Mouse (Mus musculus) splenic B cell, adult 2 months (primary cell): Measurements from ENCODE around the gene Gpr82.

Experiments used
- DNase-seq: peaks from one replicate; pipeline ENCODE4 v3.0.0-alpha.2; 2011; ENCODE audit warnings: low read depth, low spot score
- H3K27me3 ChIP-seq: 2 replicates; pipeline ENCODE4 v1.6.1; 2012; ENCODE audit warnings: mild to moderate bottlenecking, low read length, moderate library complexity, mixed read lengths; ENCODE audit not compliant: control insufficient read depth, poor library complexity, insufficient read depth, severe bottlenecking
- H3K36me3 ChIP-seq: 2 replicates; pipeline ENCODE4 v1.6.1; 2012; ENCODE audit warnings: mild to moderate bottlenecking, low read length, moderate library complexity, mixed read lengths; ENCODE audit not compliant: control insufficient read depth, poor library complexity, insufficient read depth, severe bottlenecking

Gpr82 gene

DNA sequence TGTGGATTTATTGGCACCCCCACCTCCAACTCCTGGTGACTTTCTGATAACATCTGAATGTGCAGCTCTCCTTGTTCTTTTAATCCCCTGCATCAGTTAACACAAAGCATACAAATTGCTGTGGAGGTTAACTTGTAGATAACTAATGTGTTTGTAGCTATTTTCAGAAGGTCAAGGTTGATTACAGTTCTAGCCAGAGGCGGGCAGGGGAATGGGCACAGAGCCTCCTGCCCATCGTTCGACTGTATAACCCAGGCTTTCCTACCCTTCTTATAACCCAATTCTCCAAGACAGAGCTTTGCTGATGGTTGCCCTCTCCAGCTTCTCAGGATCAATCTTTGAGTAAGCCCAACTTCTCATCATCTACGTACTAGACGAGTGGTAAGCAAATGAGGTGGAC, at the start of gene Gpr82:
Gpr82 (plus strand) TSS at position 301 of the 400 bp plus-strand sequence.
- no peak for DNase-seq
- no peaks in the 10 kb centered on the region for H3K36me3 ChIP-seq
- no peaks in the 10 kb centered on the region for H3K27me3 ChIP-seq

GRCm38 (mm10) chrX:13612115-13612514, 49.0 kb upstream of the Gpr82 start:
- DNase-seq: no peak
- no peaks in the 10 kb centered on the region for H3K36me3 ChIP-seq
- no peaks in the 10 kb centered on the region for H3K27me3 ChIP-seq

- no peak for DNase-seq
- H3K36me3 ChIP-seq: no peaks in the 10 kb centered on the region
- no peaks in the 10 kb centered on the region for H3K27me3 ChIP-seq
Measured at GRCm38 (mm10) chrX:13616726-13617125, 44.4 kb upstream of the Gpr82 start.

- Histone ChIP-seq H3K36me3 (no peaks in the 10 kb centered on the region), H3K27me3 (no peaks in the 10 kb centered on the region)
- DNase-seq: no peak
Measured at GRCm38 (mm10) chrX:13617294-13617693, 43.9 kb upstream of the Gpr82 start.

DNA sequence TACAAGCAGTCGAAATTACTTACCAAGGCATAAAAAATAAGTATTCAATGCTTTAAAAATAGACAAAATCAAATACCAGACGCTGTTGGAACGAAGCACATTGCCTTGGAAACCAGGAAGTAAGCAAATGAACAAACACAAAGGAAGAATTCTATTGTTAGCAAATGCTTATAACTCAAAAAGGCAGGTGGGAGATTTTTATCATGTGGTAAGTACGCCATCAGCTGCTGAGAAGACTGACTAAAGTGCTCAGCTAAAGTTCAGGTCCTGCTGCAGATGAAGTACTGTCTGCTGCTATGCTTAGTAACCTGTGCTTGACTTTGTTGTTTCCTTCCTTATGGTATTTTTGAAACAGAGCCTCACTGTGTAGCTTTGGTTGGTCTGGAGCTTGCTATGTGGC, 42.7 kb upstream of the Gpr82 start:
- Histone ChIP-seq H3K27me3 (no peaks in the 10 kb centered on the region), H3K36me3 (no peaks in the 10 kb centered on the region)
- peak; percentile 7 for DNase-seq

GRCm38 (mm10) chrX:13621473-13621872, 39.7 kb upstream of the Gpr82 start:
- DNase-seq: no peak
- Histone ChIP-seq H3K27me3 (no peaks in the 10 kb centered on the region), H3K36me3 (no peaks in the 10 kb centered on the region)

GRCm38 (mm10) chrX:13622654-13623053, 38.5 kb upstream of the Gpr82 start:
- DNase-seq: no peak
- Histone ChIP-seq H3K27me3 (no peaks in the 10 kb centered on the region), H3K36me3 (no peaks in the 10 kb centered on the region)

GRCm38 (mm10) chrX:13631599-13632283, 29.4 kb upstream of the Gpr82 start, which contains the start of gene Gpr34:
Gpr34 (plus strand) TSS chrX:13632089.
- Histone ChIP-seq H3K36me3 (no peaks in the 10 kb centered on the region), H3K27me3 (no peaks in the 10 kb centered on the region)
- peak; percentile 37 for DNase-seq

DNA sequence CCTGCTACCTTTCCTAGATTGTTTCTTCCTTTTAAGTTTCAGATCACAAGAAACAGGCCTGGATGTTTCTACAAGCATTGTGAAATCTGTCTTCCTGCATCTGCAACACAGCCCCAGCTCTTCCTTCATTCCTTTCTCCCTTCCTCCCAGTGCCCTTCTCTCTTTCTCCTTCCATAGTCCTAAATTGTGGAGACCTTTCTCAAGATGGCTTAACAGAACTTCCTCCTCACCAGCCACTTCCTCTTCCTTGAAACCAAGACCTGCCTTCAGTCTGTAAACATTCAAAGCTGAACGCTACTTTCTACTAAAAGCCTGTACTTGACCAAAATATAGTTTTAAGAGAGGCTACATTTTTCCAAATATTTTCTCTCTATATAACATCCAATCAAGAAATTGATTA, 24.8 kb upstream of the Gpr82 start:
- no peak for DNase-seq
- Histone ChIP-seq H3K36me3 (no peaks in the 10 kb centered on the region), H3K27me3 (no peaks in the 10 kb centered on the region)

DNA sequence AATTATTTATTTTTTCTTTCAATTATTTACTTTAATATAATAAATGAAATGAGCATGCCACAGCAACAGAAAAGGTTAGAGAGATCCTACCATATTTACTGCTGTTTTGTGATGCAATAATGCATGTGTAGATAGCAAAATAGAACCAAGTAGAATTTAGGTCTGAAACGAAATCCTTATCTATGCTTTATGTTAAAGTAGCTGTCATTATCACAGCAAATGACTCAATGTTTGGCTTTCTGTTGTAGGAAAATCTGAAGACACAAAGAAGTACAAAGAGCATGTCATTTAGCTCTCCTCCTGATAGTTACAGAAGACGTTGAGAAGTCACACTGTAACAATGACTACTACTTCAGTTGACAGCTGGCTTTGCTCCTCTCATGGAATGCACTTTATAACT, 22.3 kb upstream of the Gpr82 start:
- Histone ChIP-seq H3K36me3 (no peaks in the 10 kb centered on the region), H3K27me3 (no peaks in the 10 kb centered on the region)
- DNase-seq: no peak

- Histone ChIP-seq H3K27me3 (no peaks in the 10 kb centered on the region), H3K36me3 (no peaks in the 10 kb centered on the region)
- DNase-seq: no peak
Measured at GRCm38 (mm10) chrX:13651889-13652288, 9.3 kb upstream of the Gpr82 start.

- DNase-seq: peak; percentile 24
- Histone ChIP-seq H3K27me3 (no peaks in the 10 kb centered on the region), H3K36me3 (no peaks in the 10 kb centered on the region)
Measured at GRCm38 (mm10) chrX:13652291-13652690, 8.9 kb upstream of the Gpr82 start.

DNA sequence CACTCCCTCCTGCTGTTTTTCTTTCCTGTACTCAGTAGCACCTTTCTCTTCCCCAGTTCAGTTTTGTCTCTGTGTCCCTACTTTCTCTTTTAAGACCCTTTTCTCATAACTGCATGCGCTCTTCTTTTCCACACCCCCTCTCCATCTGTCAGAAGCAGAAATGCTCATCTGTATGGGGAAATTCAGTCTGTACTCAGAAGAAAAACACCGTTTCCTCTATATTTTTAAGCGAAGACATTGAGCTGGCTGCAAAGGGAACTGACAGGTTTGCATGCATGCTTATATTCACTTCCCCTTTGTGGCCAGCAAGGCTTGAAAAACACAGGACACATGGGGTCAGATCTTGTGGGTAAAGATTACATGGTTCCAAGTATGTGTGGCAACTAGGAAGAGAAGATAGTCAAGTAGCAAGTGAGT, 6.2 kb upstream of the Gpr82 start:
- peak; percentile 78 for DNase-seq
- Histone ChIP-seq H3K36me3 (no peaks in the 10 kb centered on the region), H3K27me3 (no peaks in the 10 kb centered on the region)

DNA sequence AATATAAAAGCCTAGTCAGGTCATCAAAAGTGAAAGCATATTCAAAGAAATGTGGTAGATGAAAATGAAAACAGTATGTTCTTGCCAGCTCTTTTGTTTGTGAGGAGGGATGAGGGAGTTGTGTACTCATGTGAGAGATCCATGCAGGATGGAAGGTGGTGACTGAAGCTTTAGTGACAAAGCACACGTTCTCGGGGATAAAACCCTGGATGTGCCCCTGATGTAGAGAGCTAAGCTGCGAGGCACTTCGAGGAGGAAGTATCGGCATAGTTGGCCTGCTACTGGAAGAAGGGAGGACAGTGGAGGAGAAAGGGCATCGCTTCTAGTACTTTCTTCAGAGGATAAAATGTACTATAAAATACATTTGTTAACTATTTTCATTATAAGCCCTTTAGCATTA, 5.3 kb upstream of the Gpr82 start:
- DNase-seq: peak; percentile 19
- no peaks in the 10 kb centered on the region for H3K27me3 ChIP-seq

DNA sequence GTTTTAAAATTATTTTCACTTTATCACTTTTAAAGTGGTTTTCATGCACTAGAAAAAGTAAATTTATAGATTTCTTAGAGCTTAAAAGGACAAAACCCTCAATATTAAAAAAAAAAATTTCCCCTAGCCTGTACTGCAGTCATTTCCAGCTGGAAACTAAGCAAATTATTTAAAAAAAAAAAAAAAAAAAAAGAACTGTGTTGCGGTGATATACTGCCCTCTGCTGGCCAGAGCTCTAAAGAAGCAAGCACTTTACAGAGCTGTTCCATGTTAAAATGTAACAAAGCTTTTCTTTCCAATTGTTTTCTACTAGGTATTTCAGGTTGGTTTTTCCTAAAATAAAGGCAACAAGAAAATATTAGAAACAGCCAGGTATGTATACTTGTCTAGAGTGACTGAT, 4.4 kb upstream of the Gpr82 start:
- Histone ChIP-seq H3K36me3 (no peaks in the 10 kb centered on the region), H3K27me3 (no peaks in the 10 kb centered on the region)
- DNase-seq: peak; percentile 81

More for the DNA sequence above, 5.3 kb upstream of the Gpr82 start:
- no peaks in the 10 kb centered on the region for H3K36me3 ChIP-seq

DNA sequence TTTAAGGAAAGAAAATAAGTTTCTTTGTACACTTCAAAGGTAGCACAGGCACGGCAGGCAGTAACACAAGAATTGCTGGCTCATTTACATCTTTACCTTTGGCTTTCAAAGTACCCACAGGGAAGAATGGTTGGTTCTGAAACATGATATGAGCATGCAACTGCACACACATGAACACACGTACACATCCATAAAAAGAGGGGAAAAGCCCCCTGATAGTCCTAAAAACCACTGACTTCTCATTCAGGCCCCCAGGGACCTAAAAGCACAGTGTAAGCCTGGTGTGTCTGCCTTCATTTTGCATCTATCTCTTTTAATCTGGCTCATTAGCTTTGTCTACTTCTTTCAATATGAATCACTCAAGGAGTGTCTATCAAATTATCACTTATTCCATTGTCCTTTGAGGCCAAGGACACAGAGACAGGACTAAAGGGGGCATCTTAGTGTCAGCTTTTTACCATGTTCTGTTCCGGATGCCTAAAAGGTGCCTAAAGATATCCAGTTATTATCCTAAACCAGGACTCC, 2.5 kb upstream of the Gpr82 start:
- Histone ChIP-seq H3K36me3 (no peaks in the 10 kb centered on the region), H3K27me3 (no peaks in the 10 kb centered on the region)
- no peak for DNase-seq
